Mouse (Mus musculus) neural tube, embryonic 15.5 days (tissue): ENCODE measurements around the gene Rab12. TPM values are rescaled to one million over a fixed set of nuclear protein-coding genes. Genes with fewer than 3 reads are reported as not detected.
A peak's percentile ranks its signal among the peaks of the same experiment; 100 is the strongest.

Source experiments
- ATAC-seq: fragments of 200-750 bp; cut with Nextera tagmentation; 2 replicates; pipeline ENCODE4 v1.8.0; 2017; ENCODE audit warnings: mild to moderate bottlenecking, moderate TSS enrichment, moderate library complexity; ENCODE audit not compliant: low FRiP score
- H3K27ac ChIP-seq: fragments of 300-500 bp; sonication (generic); replicated peaks from 2 replicates; pipeline ENCODE4 v1.5.1; 2015; ENCODE audit warnings: mild to moderate bottlenecking, inconsistent platforms
- H3K27me3 ChIP-seq: fragments of 300-500 bp; sonication (generic); replicated peaks from 2 replicates; pipeline ENCODE4 v1.6.1; 2015; ENCODE audit warnings: inconsistent platforms
- H3K36me3 ChIP-seq: fragments of 300-500 bp; sonication (generic); 2 replicates; pipeline ENCODE4 v1.6.1; 2015; ENCODE audit warnings: inconsistent platforms
- H3K4me1 ChIP-seq: fragments of 300-500 bp; sonication (generic); 2 replicates; pipeline ENCODE4 v1.6.1; 2015; ENCODE audit warnings: inconsistent platforms
- H3K4me2 ChIP-seq: fragments of 300-500 bp; sonication (generic); 2 replicates; pipeline ENCODE4 v1.6.1; 2015; ENCODE audit warnings: inconsistent platforms, mild to moderate bottlenecking, moderate library complexity
- H3K4me3 ChIP-seq: fragments of 300-500 bp; sonication (generic); replicated peaks from 2 replicates; pipeline ENCODE4 v1.5.1; 2015; ENCODE audit warnings: mild to moderate bottlenecking, inconsistent platforms
- H3K9ac ChIP-seq: fragments of 300-500 bp; sonication (generic); replicated peaks from 2 replicates; pipeline ENCODE4 v1.6.1; 2015; ENCODE audit warnings: mild to moderate bottlenecking, inconsistent platforms
- H3K9me3 ChIP-seq: fragments of 300-500 bp; sonication (generic); replicated peaks from 2 replicates; pipeline ENCODE4 v1.6.1; 2016; ENCODE audit warnings: inconsistent platforms
- WGBS: fragments of 180-500 bp; shearing (Covaris S2); methylation state at CpG from one replicate; pipeline ENCODE4 v1.1.7; 2015; ENCODE audit warnings: mixed read lengths; 5-methylcytosine and 5-hydroxymethylcytosine counted together
- polyA plus RNA-seq: library from polyadenylated mRNA; unstranded; fragments of >200 nt; fragmentation: Nextera tagmentation; extraction: Ambion mirVana; gene quantifications from 2 replicates; pipeline ENCODE4 v1.2.1, GENCODE M21; 2015

The Rab12 gene
- polyA plus RNA-seq, 1 experiment from 2014 or later: 82.6 TPM

GRCm38 (mm10) chr17:66516953-66517352, 2.6 kb downstream of the Rab12 start:
- H3K9me3 ChIP-seq: no peaks in the 10 kb centered on the region
- H3K4me3 ChIP-seq: 0 out of 2 replicates have a peak overlapping the region, but pooled peaks have one; percentile 10
- peak overlapping the region; percentile 30 for H3K4me2 ChIP-seq
- H3K27me3 ChIP-seq: no peaks in the 10 kb centered on the region
- no peak overlapping the region for H3K27ac ChIP-seq
- H3K36me3 ChIP-seq: peaks cover 3% of the 10 kb centered on the region; the same call in 1 of the 2 replicates
- WGBS: 77% methylated on average over 4 of the region's 4 CpGs
- peaks cover 38% of the 10 kb centered on the region for H3K4me1 ChIP-seq
- no peak overlapping the region for H3K9ac ChIP-seq
- no peak for ATAC-seq

GRCm38 (mm10) chr17:66514288-66514995, 5.1 kb downstream of the Rab12 start:
- no peaks in the 10 kb centered on the region for H3K9me3 ChIP-seq
- H3K27me3 ChIP-seq: no peaks in the 10 kb centered on the region
- H3K27ac ChIP-seq: no peak overlapping the region
- peaks cover 37% of the 10 kb centered on the region for H3K4me1 ChIP-seq
- no peak overlapping the region for H3K4me3 ChIP-seq
- no peak for ATAC-seq
- H3K9ac ChIP-seq: no peak overlapping the region
- H3K4me2 ChIP-seq: no peak overlapping the region
- peaks cover 3% of the 10 kb centered on the region; the same call in 1 of the 2 replicates for H3K36me3 ChIP-seq
- 72% methylated on average over 10 of the region's 10 CpGs for WGBS

GRCm38 (mm10) chr17:66512202-66512956, 7.2 kb downstream of the Rab12 start:
- peaks cover 3% of the 10 kb centered on the region; the same call in 1 of the 2 replicates for H3K36me3 ChIP-seq
- no peaks in the 10 kb centered on the region for H3K27me3 ChIP-seq
- 77% methylated on average over 15 of the region's 15 CpGs for WGBS
- H3K9me3 ChIP-seq: no peaks in the 10 kb centered on the region
- no peak overlapping the region for H3K9ac ChIP-seq
- H3K27ac ChIP-seq: no peak overlapping the region
- no peak overlapping the region for H3K4me2 ChIP-seq
- no peak for ATAC-seq
- H3K4me1 ChIP-seq: peaks cover 25% of the 10 kb centered on the region
- no peak overlapping the region for H3K4me3 ChIP-seq

DNA sequence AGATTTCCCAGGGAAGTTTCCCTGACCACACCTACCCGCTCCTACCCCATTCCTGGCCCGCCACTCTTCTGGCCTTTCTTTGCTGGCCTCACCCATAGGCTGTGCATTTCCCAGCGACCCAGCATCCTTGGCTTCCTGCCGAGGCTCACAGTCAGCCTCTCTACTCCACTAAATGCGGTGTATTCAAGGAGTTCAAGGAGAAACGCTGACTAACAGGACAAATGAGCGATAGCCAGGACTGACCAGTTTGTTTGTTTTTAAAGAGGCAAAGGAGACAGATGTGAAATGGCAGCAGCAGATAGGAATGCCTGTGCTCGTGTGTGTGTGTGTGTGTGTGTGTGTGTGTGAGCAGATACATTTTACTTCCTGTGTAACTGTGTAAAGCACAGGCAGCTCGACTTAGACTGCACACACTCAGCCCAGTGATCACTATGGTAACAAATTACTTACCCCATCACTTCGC, 9.3 kb downstream of the Rab12 start:
- 41% methylated on average over 10 of the region's 10 CpGs for WGBS
- peaks cover 9% of the 10 kb centered on the region for H3K36me3 ChIP-seq
- H3K4me2 ChIP-seq: no peak overlapping the region
- no peak overlapping the region for H3K9ac ChIP-seq
- peak overlapping the region; percentile 59 for H3K27ac ChIP-seq
- no peaks in the 10 kb centered on the region for H3K27me3 ChIP-seq
- no peak overlapping the region for H3K4me3 ChIP-seq
- ATAC-seq: peak; percentile 61
- H3K4me1 ChIP-seq: peaks cover 16% of the 10 kb centered on the region
- no peaks in the 10 kb centered on the region for H3K9me3 ChIP-seq

- no peak overlapping the region for H3K9ac ChIP-seq
- H3K9me3 ChIP-seq: no peaks in the 10 kb centered on the region
- no peaks in the 10 kb centered on the region for H3K27me3 ChIP-seq
- H3K27ac ChIP-seq: no peak overlapping the region
- H3K36me3 ChIP-seq: peaks cover 18% of the 10 kb centered on the region
- peaks cover 8% of the 10 kb centered on the region for H3K4me1 ChIP-seq
- WGBS: 93% methylated on average over 9 of the region's 9 CpGs
- H3K4me2 ChIP-seq: no peak overlapping the region
- no peak overlapping the region for H3K4me3 ChIP-seq
- no peak for ATAC-seq
These were observed 12.2 kb downstream of the Rab12 start for GRCm38 (mm10) chr17:66507049-66507954.

DNA sequence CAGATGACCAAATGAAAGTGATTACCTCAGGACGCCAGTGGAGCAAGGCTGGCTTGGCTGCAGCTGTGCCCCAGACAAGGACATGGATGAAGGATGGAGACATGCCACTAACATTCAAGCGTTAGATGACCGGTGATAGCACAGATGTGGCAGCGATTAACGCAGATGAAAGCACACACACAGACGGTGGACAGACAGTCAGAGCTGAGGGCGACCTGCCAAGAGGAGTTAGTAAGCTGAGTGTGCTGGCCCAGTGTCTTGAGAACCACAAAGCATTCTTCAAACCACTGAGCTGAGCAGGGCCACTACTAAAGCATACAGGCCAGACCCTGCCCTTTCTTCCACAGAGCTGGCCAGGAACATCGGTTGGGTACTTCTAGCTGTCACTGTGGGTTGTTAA, 14.6 kb downstream of the Rab12 start:
- no peak for ATAC-seq
- H3K27me3 ChIP-seq: no peaks in the 10 kb centered on the region
- H3K4me2 ChIP-seq: no peak overlapping the region
- 73% methylated on average over 8 of the region's 8 CpGs for WGBS
- no peak overlapping the region for H3K4me3 ChIP-seq
- H3K27ac ChIP-seq: 0 out of 2 replicates have a peak overlapping the region, but pooled peaks have one; percentile 9
- peaks cover 23% of the 10 kb centered on the region for H3K36me3 ChIP-seq
- H3K4me1 ChIP-seq: no peaks in the 10 kb centered on the region; the same call in 1 of the 2 replicates
- no peak overlapping the region for H3K9ac ChIP-seq
- no peaks in the 10 kb centered on the region for H3K9me3 ChIP-seq

DNA sequence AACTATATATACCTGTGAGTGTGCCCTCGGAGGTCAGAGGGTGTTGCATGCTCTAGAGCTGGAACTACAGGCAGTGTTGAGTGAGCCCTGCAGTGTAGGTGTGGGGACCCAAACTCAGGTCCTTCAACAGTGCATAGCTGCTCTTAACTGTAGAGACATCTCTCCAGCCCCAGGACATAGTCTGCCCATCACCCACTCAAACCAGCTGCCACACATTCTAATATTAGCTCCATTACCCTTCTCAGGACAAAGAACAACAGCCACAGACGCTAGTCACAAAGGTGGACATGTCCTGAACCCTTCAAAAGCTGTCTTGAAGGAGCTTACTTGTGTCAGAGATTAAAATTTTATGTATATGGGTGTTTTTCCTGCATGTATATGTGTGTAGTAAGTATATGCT, 15.3 kb downstream of the Rab12 start:
- ATAC-seq: no peak
- Histone ChIP-seq H3K27ac (no peak overlapping the region), H3K4me3 (no peak overlapping the region), H3K27me3 (no peaks in the 10 kb centered on the region), H3K9ac (no peak overlapping the region), H3K4me1 (no peaks in the 10 kb centered on the region; the same call in 1 of the 2 replicates), H3K4me2 (no peak overlapping the region), H3K36me3 (peaks cover 30% of the 10 kb centered on the region), H3K9me3 (no peaks in the 10 kb centered on the region)
- 94% methylated on average over 2 of the region's 2 CpGs for WGBS

DNA sequence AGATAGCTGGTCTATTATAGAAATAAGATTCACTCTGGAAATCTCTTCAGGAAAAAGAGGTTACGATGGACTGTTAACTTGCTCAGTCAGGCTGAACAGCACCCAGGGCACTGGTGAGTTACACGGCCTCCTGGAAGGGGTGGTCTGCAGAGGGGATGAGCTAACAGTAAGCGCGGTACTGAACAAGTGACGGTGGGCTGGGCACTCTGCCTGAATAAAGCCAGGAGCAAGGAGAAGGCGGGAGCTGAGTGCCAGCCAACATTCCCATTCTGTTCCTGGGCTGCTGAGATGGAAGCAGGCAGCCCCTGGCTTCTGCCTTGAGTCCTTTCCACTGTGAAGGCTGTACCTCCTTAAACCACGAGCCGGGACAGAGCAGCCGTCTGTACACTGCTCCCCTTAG, 16.1 kb downstream of the Rab12 start:
- WGBS: 72% methylated on average over 9 of the region's 9 CpGs
- Histone ChIP-seq H3K9me3 (no peaks in the 10 kb centered on the region), H3K27me3 (no peaks in the 10 kb centered on the region), H3K4me1 (no peaks in the 10 kb centered on the region; the same call in 1 of the 2 replicates), H3K4me2 (no peak overlapping the region), H3K36me3 (peaks cover 38% of the 10 kb centered on the region), H3K9ac (no peak overlapping the region), H3K27ac (no peak overlapping the region), H3K4me3 (no peak overlapping the region)
- ATAC-seq: no peak

- H3K4me1 ChIP-seq: no peaks in the 10 kb centered on the region; the same call in 1 of the 2 replicates
- H3K9me3 ChIP-seq: no peaks in the 10 kb centered on the region
- H3K36me3 ChIP-seq: peaks cover 44% of the 10 kb centered on the region
- H3K27ac ChIP-seq: no peak overlapping the region
- H3K4me3 ChIP-seq: no peak overlapping the region
- no peak overlapping the region for H3K9ac ChIP-seq
- no peak for ATAC-seq
- no peak overlapping the region for H3K4me2 ChIP-seq
- WGBS: 83% methylated on average over 6 of the region's 6 CpGs
- no peaks in the 10 kb centered on the region for H3K27me3 ChIP-seq
These were observed 16.7 kb downstream of the Rab12 start for GRCm38 (mm10) chr17:66502865-66503264.

- H3K9ac ChIP-seq: no peak overlapping the region
- H3K36me3 ChIP-seq: peaks cover 66% of the 10 kb centered on the region
- ATAC-seq: no peak
- 94% methylated on average over 14 of the region's 14 CpGs for WGBS
- H3K27ac ChIP-seq: no peak overlapping the region
- H3K9me3 ChIP-seq: no peaks in the 10 kb centered on the region
- H3K4me1 ChIP-seq: no peaks in the 10 kb centered on the region; the same call in 1 of the 2 replicates
- no peaks in the 10 kb centered on the region for H3K27me3 ChIP-seq
- no peak overlapping the region for H3K4me3 ChIP-seq
- no peak overlapping the region for H3K4me2 ChIP-seq
These were observed 20.9 kb downstream of the Rab12 start for GRCm38 (mm10) chr17:66498598-66498997.

- WGBS: 92% methylated on average over 9 of the region's 9 CpGs
These were observed 22.9 kb downstream of the Rab12 start for GRCm38 (mm10) chr17:66496589-66496988.

More at GRCm38 (mm10) chr17:66496589-66496988, 22.9 kb downstream of the Rab12 start:
- Histone ChIP-seq H3K4me3 (no peak overlapping the region), H3K27ac (no peak overlapping the region), H3K4me2 (no peak overlapping the region), H3K36me3 (peaks cover 66% of the 10 kb centered on the region), H3K4me1 (no peaks in the 10 kb centered on the region), H3K9me3 (no peaks in the 10 kb centered on the region), H3K9ac (no peak overlapping the region), H3K27me3 (no peaks in the 10 kb centered on the region)
- no peak for ATAC-seq
